Mouse (Mus musculus) hindbrain, embryonic 16.5 days (tissue): ENCODE measurements around the gene Actn4. TPM values are rescaled to one million over a fixed set of nuclear protein-coding genes. Genes with fewer than 3 reads are reported as not detected.

Source experiments
- ATAC-seq: fragments of 200-750 bp; cut with Nextera tagmentation; 2 replicates; pipeline ENCODE4 v1.8.0; 2017; ENCODE audit warnings: moderate TSS enrichment, moderate library complexity
- H3K27ac ChIP-seq: fragments of 300-500 bp; sonication (generic); 2 replicates; pipeline ENCODE4 v1.5.1; 2014; ENCODE audit warnings: low read depth, mild to moderate bottlenecking, control low read depth, low read length, moderate library complexity
- H3K27me3 ChIP-seq: fragments of 300-500 bp; sonication (generic); replicated peaks from 2 replicates; pipeline ENCODE4 v1.6.1; 2014; ENCODE audit warnings: low read length; ENCODE audit not compliant: control insufficient read depth, insufficient read depth
- H3K36me3 ChIP-seq: fragments of 300-500 bp; sonication (generic); 2 replicates; pipeline ENCODE4 v1.6.1; 2014; ENCODE audit warnings: mild to moderate bottlenecking, low read length, moderate library complexity, mixed read lengths; ENCODE audit not compliant: control insufficient read depth, insufficient read depth
- H3K4me1 ChIP-seq: fragments of 300-500 bp; sonication (generic); 2 replicates; pipeline ENCODE4 v1.6.1; 2014; ENCODE audit warnings: low read depth, low read length; ENCODE audit not compliant: control insufficient read depth, insufficient read depth
- H3K4me2 ChIP-seq: fragments of 300-500 bp; sonication (generic); 2 replicates; pipeline ENCODE4 v1.6.1; 2014; ENCODE audit warnings: mild to moderate bottlenecking, low read length, control low read depth, moderate library complexity
- H3K4me3 ChIP-seq: fragments of 300-500 bp; sonication (generic); 2 replicates; pipeline ENCODE4 v1.5.1; 2014; ENCODE audit warnings: mild to moderate bottlenecking, low read length, control low read depth, moderate library complexity
- H3K9ac ChIP-seq: fragments of 300-500 bp; sonication (generic); 2 replicates; pipeline ENCODE4 v1.6.1; 2014; ENCODE audit warnings: low read depth, mild to moderate bottlenecking, control low read depth, low read length, moderate library complexity
- H3K9me3 ChIP-seq: fragments of 300-500 bp; sonication (generic); 2 replicates; pipeline ENCODE4 v1.6.1; 2014; ENCODE audit warnings: mild to moderate bottlenecking, low read length, moderate library complexity; ENCODE audit not compliant: control insufficient read depth
- WGBS: fragments of 180-500 bp; shearing (Covaris S2); extraction: QIAGEN DNeasy Blood & Tissue Kit; methylation state at CpG from one replicate; pipeline ENCODE4 v1.1.7; 2014; 5-methylcytosine and 5-hydroxymethylcytosine counted together
- polyA plus RNA-seq: library from polyadenylated mRNA; unstranded; fragments of >200 nt; fragmentation: Nextera tagmentation; extraction: Ambion mirVana; gene quantifications from 2 replicates; pipeline ENCODE4 v1.2.1, GENCODE M21; 2015

The Actn4 gene
- polyA plus RNA-seq = 146 and 172 TPM in 2 replicates

DNA sequence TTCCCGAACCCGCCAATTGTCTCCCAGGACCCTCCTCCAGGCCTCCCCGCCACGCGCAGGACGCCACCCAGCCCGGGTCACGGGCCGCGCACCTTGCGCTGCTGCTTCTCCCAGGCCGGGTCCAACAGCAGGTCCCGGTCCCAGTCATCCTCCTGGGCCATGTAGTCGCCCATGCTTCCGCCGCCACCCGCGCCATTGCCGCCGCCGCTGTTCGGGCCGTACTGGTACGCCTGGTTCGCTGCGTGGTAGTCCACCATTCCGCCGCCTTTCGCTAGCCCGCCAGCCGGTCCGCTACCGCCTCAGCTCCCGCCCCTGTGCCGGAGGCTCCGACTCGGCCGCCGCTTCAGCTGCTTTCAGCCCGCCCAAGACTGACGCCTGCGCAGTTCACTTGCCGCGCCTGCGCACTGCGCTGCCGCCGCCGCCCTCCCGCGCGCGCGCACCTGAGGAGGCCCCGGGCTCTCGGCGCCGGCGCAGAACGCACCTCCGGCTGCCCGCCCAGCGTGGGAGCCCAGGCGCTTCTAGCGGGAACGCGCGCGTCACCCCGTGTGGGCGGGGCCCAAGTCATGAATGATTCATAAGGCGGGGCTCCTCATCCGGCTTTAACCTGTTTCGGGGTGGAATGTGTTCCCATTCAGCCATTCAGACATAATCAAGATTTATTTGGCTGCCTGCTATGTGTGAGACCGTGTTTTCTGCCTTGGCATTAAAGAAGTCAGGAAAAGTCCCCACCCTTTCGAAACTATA, at the start of gene Actn4:
TSS of gene Actn4 (minus strand) at position 414 of the 744 bp plus-strand sequence.
- under 1% methylated on average over 72 of the region's 76 CpGs for WGBS
- H3K27me3 ChIP-seq = no peaks in the 10 kb centered on the region
- H3K36me3 ChIP-seq = no peaks in the 10 kb centered on the region

GRCm38 (mm10) chr7:29008714-29009113, 46.6 kb upstream of the Actn4 start:
- H3K27me3 ChIP-seq = no peaks in the 10 kb centered on the region
- no peak overlapping the region for H3K4me3 ChIP-seq
- H3K9ac ChIP-seq = no peak overlapping the region
- ATAC-seq = no peak
- no peak overlapping the region for H3K4me2 ChIP-seq
- no peaks in the 10 kb centered on the region for H3K9me3 ChIP-seq
- 76% methylated on average over 9 of the region's 9 CpGs for WGBS
- no peaks in the 10 kb centered on the region for H3K4me1 ChIP-seq
- no peaks in the 10 kb centered on the region for H3K36me3 ChIP-seq
- no peak overlapping the region for H3K27ac ChIP-seq

More for the DNA sequence above, at the start of gene Actn4:
- ATAC-seq = peak; percentile 93
- Histone ChIP-seq H3K9me3 (no peaks in the 10 kb centered on the region), H3K27ac (peak within 1 kb of the TSS; percentile 88), H3K9ac (peak within 1 kb of the TSS; percentile 90), H3K4me2 (peak within 1 kb of the TSS; percentile 68), H3K4me1 (peaks cover 26% of the 10 kb centered on the region), H3K4me3 (peak within 1 kb of the TSS; percentile 89)

DNA sequence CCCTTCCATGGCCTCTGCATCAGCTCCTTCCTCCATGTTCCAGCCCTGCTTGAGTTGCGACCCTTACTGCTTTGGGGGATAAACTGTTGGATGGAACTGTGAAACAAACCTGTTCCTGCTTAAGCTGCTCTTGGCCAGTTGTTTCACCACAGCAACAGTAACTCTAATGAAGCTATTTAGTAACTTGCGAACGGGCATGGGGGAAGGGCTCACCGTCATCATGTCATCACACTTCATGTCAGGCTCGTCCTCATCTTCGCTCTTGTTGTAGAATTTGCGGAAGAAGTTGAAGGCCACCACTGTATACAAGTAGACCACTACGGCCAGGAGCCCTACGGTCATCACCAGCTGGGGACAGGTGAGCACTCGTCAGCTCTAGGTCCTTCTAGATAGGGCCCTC, 46.0 kb upstream of the Actn4 start:
- Histone ChIP-seq H3K27ac (no peak overlapping the region), H3K9me3 (no peaks in the 10 kb centered on the region), H3K9ac (no peak overlapping the region), H3K4me3 (no peak overlapping the region), H3K36me3 (no peaks in the 10 kb centered on the region), H3K4me2 (no peak overlapping the region), H3K4me1 (no peaks in the 10 kb centered on the region), H3K27me3 (no peaks in the 10 kb centered on the region)
- 91% methylated on average over 10 of the region's 10 CpGs for WGBS
- ATAC-seq = no peak

DNA sequence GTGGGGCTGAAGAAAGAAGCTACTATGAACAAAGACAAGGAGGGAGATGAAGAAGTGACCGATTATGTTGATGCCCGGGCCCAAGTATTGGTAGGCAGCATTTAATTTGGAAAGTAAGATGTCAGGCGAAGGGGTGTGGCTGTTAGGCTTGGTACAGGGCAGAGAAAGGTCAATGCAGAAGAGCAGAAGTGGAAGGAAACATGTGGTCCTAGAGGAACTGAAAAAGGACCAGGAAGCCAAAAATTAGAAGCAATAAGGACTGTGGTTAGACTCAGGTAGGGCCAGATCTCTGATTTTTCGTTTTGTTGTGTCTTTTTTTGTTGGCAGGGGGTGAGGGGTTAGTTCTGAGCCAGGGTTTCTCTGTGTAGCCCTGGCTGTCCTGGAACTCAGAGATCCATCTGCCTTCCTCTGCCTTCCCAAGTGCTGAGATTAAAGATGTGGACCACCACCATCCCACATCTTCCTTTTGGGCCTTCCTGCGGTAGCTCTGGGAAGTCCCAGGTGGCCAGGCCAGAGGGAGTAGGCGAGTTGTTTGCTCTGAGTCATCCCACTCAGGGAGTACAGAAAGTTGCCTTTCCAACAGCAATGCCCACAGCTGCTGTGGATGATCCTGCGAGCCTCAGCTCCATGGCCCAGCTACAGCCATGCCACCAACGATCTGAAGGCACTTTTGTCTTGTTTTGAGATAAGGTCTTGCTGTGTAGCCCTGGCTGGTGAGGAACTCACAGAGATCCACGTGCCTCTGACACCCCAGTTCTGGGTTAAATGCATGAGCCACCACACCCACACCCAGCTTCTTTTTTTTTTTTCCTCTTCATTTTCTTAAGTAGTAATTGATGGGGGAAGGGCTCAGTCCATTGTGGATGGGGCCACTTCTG, 45.3 kb upstream of the Actn4 start:
- ATAC-seq = no peak
- no peaks in the 10 kb centered on the region for H3K36me3 ChIP-seq
- no peak overlapping the region for H3K4me2 ChIP-seq
- H3K27me3 ChIP-seq = no peaks in the 10 kb centered on the region
- no peaks in the 10 kb centered on the region for H3K4me1 ChIP-seq
- H3K4me3 ChIP-seq = no peak overlapping the region
- no peak overlapping the region for H3K9ac ChIP-seq
- H3K27ac ChIP-seq = no peak overlapping the region
- H3K9me3 ChIP-seq = no peaks in the 10 kb centered on the region
- 83% methylated on average over 9 of the region's 9 CpGs for whole genome bisulfite sequencing

- 6% methylated on average over 43 of the region's 43 CpGs for WGBS
- H3K27ac ChIP-seq = peak overlapping the region; percentile 68
- H3K4me1 ChIP-seq = peaks cover 9% of the 10 kb centered on the region
- H3K4me2 ChIP-seq = peak overlapping the region; percentile 92
- H3K4me3 ChIP-seq = peak overlapping the region; percentile 53
- no peaks in the 10 kb centered on the region for H3K9me3 ChIP-seq
- H3K9ac ChIP-seq = peak overlapping the region; percentile 79
- no peaks in the 10 kb centered on the region for H3K36me3 ChIP-seq
- ATAC-seq = peak; percentile 78
- 0 out of 2 replicates have a peak, but pooled peaks cover 3% of the 10 kb centered on the region for H3K27me3 ChIP-seq
Observed at GRCm38 (mm10) chr7:29000651-29001605, 38.8 kb upstream of the Actn4 start.

DNA sequence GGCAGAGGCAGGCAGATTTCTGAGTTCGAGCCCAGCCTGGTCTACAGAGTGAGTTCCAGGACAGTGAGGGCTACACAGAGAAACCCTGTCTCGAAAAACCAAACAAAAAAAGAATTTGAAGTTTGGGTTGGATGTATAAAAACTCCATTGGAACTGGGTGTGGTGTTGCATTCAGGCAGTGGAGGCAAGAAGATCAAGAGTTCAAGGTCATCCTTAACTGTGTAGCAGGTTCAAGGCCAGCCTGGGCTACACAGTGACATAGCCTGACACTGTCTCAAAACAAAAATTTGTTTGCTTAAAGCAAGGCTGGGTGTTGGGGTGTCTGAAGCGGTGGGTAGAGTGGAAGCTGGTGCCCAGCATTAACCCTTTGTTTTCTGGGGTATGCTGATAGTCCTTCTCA, 31.3 kb upstream of the Actn4 start:
- no peak overlapping the region for H3K4me2 ChIP-seq
- H3K36me3 ChIP-seq = no peaks in the 10 kb centered on the region
- WGBS = 87% methylated on average over 3 of the region's 3 CpGs
- no peaks in the 10 kb centered on the region for H3K27me3 ChIP-seq
- H3K4me3 ChIP-seq = no peak overlapping the region
- no peak overlapping the region for H3K9ac ChIP-seq
- no peaks in the 10 kb centered on the region for H3K4me1 ChIP-seq
- H3K27ac ChIP-seq = no peak overlapping the region
- no peak for ATAC-seq
- H3K9me3 ChIP-seq = no peaks in the 10 kb centered on the region

GRCm38 (mm10) chr7:28992997-28993396, 30.9 kb upstream of the Actn4 start:
- 87% methylated on average over 3 of the region's 3 CpGs for WGBS
- no peaks in the 10 kb centered on the region for H3K36me3 ChIP-seq
- no peak overlapping the region for H3K27ac ChIP-seq
- H3K27me3 ChIP-seq = no peaks in the 10 kb centered on the region
- H3K4me2 ChIP-seq = no peak overlapping the region
- no peaks in the 10 kb centered on the region for H3K9me3 ChIP-seq
- ATAC-seq = no peak
- no peak overlapping the region for H3K4me3 ChIP-seq
- no peaks in the 10 kb centered on the region for H3K4me1 ChIP-seq
- no peak overlapping the region for H3K9ac ChIP-seq

GRCm38 (mm10) chr7:28991616-28992015, 29.5 kb upstream of the Actn4 start:
- ATAC-seq = no peak
- Histone ChIP-seq H3K9me3 (no peaks in the 10 kb centered on the region), H3K27me3 (no peaks in the 10 kb centered on the region), H3K4me3 (no peak overlapping the region), H3K4me1 (no peaks in the 10 kb centered on the region), H3K27ac (no peak overlapping the region), H3K9ac (no peak overlapping the region), H3K36me3 (no peaks in the 10 kb centered on the region), H3K4me2 (no peak overlapping the region)
- WGBS = 65% methylated on average over 5 of the region's 5 CpGs
